Mouse (Mus musculus) bone marrow, adult 2 months (tissue): ENCODE results near the gene Prepl. TPM values are rescaled to one million over a fixed set of nuclear protein-coding genes. Genes with fewer than 3 reads are reported as not detected.

Experiments
- H3K27ac ChIP-seq: fragments of 200-500 bp; 2 replicates; pipeline ENCODE4 v1.5.1; 2012; ENCODE audit warnings: low read depth, mild to moderate bottlenecking, control low read depth, inconsistent platforms, low read length; ENCODE audit not compliant: control insufficient read depth, poor library complexity, insufficient read depth
- H3K4me1 ChIP-seq: fragments of 200-500 bp; 2 replicates; pipeline ENCODE4 v1.6.1; 2011; ENCODE audit warnings: low read length; ENCODE audit not compliant: control insufficient read depth, insufficient read depth
- H3K4me3 ChIP-seq: fragments of 200-500 bp; replicated peaks from 2 replicates; pipeline ENCODE3; 2011; ENCODE audit warnings: mild to moderate bottlenecking, low read depth, low read length, control low read depth; ENCODE audit not compliant: control insufficient read depth
- CTCF ChIP-seq: fragments of 200-500 bp; IDR thresholded peaks from 2 replicates; pipeline ENCODE4 v1.5.1; 2011; ENCODE audit warnings: low read length, control low read depth; ENCODE audit not compliant: control insufficient read depth, insufficient read depth
- POLR2A ChIP-seq: fragments of 200-500 bp; IDR thresholded peaks from 2 replicates; pipeline ENCODE4 v1.6.1; 2011; ENCODE audit warnings: low read depth, mild to moderate bottlenecking, control low read depth, low read length, borderline replicate concordance; ENCODE audit not compliant: control insufficient read depth
- WGBS: fragments of 180-500 bp; shearing (Covaris S2); methylation state at CpG from one replicate; pipeline ENCODE4 v1.1.7; 2018; 5-methylcytosine and 5-hydroxymethylcytosine counted together
- polyA plus RNA-seq: library from polyadenylated mRNA; stranded (reverse); fragments of >200 nt; gene quantifications from 2 replicates; pipeline ENCODE4 v1.2.4, GENCODE M21; 2011; ENCODE audit warnings: low replicate concordance; ENCODE audit not compliant: missing spikeins, insufficient read depth, insufficient read length

The Prepl gene
- polyA plus RNA-seq = 6.0 and 11.3 TPM in 2 replicates

DNA sequence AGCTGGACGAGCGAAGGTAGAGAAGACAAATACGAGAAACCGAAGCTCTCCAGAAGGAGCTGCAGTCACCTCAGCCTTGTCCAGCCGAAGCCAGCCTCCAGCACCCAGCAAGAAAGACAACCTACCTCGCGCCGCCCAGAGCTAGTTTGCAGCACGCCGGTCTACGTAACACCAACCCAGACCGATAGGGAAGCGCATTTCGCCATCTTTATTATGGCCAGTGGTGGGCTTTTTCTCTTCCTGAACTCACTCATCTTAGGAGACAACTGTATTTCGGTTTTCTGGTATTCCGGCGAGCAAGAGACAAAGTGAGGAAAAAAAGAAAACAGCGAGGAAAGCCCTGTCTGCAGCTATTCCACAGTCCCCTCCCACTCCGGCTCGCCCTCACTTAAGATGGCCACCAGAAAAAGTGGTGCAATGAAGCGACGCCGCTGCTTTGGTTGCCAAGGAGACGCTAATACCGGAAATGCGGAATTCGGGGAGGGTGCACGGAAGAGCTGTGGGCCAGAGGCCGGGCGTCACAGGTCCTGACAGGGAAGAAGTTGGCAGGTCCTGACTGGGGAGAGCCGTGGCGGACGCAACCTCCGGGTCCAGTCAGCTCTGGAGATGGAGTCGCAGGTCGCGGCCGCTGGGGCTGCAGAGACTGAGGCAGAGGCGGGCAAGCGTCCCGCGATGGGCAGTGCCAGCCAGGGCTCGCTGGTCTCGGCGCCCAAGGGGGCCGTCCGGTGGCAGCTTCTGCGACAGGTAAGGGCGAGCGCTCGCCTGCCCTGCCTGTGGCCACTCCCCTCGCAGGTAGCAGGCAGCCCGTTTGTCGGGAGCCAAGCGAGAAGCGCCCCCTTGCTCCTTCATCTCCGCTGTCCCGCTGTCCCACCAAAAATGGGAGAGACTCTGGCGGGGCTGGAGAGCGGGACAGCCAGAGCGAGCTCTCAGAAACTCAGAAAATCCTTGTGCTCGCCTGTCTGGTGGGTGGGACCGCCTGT is at the start of gene Prepl, which contains the start of gene Camkmt:
Gene Prepl, minus strand, starts transcription at position 122 of the 980 bp plus-strand sequence.
Gene Camkmt, plus strand, starts transcription at position 433 of the 980 bp plus-strand sequence.
- TF ChIP-seq POLR2A (peak; percentile 58; the same call in 1 of the 2 replicates), CTCF (no peak)
- no peaks in the 10 kb centered on the region; the same call in 1 of the 2 replicates for H3K4me1 ChIP-seq
- peak within 1 kb of the TSS; percentile 90 for H3K4me3 ChIP-seq
- under 1% methylated on average over 63 of the region's 63 CpGs for WGBS
- H3K27ac ChIP-seq = peak within 1 kb of the TSS; percentile 80; the same call in 1 of the 2 replicates

- no peak overlapping the region for H3K27ac ChIP-seq
- H3K4me3 ChIP-seq = no peak overlapping the region
- WGBS = 62% methylated on average over 1 of the region's 1 CpGs
- no peaks in the 10 kb centered on the region for H3K4me1 ChIP-seq
- no peak for TF ChIP-seq POLR2A
- no peak for TF ChIP-seq CTCF
Observed at GRCm38 (mm10) chr17:85138393-85138792, 48.4 kb upstream of the Prepl start.

GRCm38 (mm10) chr17:85116643-85117042 is 26.6 kb upstream of the Prepl start:
- H3K27ac ChIP-seq = no peak overlapping the region
- TF ChIP-seq CTCF = peak; percentile 47
- no peak for TF ChIP-seq POLR2A
- 35% methylated on average over 4 of the region's 4 CpGs for WGBS
- H3K4me1 ChIP-seq = no peaks in the 10 kb centered on the region
- H3K4me3 ChIP-seq = no peak overlapping the region

GRCm38 (mm10) chr17:85113441-85113840 is 23.4 kb upstream of the Prepl start:
- Histone ChIP-seq H3K27ac (no peak overlapping the region), H3K4me1 (no peaks in the 10 kb centered on the region), H3K4me3 (no peak overlapping the region)
- no peak for TF ChIP-seq CTCF
- no peak for TF ChIP-seq POLR2A
- WGBS = 80% methylated on average over 8 of the region's 8 CpGs

DNA sequence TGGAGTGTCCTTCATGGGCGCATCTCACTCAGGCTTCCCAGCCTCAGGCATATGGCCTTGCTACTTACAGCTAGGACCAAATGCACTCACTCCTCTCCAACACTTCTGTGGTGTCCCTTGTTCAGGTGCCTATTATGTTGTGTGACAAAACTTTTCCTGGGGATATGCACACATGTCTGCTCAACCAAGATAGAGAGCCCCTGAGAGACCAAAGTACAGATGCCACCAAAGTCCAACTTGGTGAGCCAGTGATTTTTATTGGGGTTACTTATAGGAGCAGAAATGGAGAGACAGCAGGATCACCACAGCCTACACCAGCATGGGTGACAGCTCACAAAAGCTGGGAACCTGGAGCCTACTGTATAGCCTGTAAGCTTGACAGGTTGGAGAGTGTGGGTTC is 20.6 kb upstream of the Prepl start:
- Histone ChIP-seq H3K4me3 (no peak overlapping the region), H3K27ac (no peak overlapping the region), H3K4me1 (no peaks in the 10 kb centered on the region)
- TF ChIP-seq POLR2A (no peak), CTCF (no peak)
- WGBS = 81% methylated on average over 1 of the region's 1 CpGs

GRCm38 (mm10) chr17:85103310-85103709 is 13.3 kb upstream of the Prepl start:
- WGBS = 54% methylated on average over 2 of the region's 2 CpGs
- H3K4me3 ChIP-seq = no peak overlapping the region
- H3K27ac ChIP-seq = no peak overlapping the region
- H3K4me1 ChIP-seq = no peaks in the 10 kb centered on the region; the same call in 1 of the 2 replicates
- TF ChIP-seq POLR2A (no peak), CTCF (no peak)

DNA sequence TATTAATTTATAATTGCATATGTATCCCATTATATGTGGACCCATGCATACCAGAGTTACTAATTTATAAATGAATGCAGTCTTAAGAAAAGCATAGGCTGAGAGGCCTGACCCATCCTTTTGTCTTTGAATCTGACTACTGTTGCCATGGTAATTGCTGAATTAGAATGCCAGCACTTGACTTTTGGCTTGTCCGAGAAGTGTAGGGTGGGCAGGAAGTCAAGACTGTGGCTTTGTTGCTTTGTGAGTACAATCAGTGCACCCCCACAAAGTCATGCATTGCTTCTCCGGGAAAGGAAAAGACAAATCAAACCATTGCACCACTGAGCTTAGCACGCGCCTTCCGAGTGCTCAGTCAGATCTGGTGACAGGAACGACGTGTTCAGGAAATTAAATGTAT is 11.7 kb upstream of the Prepl start:
- Histone ChIP-seq H3K27ac (no peak overlapping the region), H3K4me1 (no peaks in the 10 kb centered on the region; the same call in 1 of the 2 replicates), H3K4me3 (no peak overlapping the region)
- TF ChIP-seq POLR2A = no peak
- TF ChIP-seq CTCF = no peak
- 88% methylated on average over 7 of the region's 7 CpGs for WGBS

DNA sequence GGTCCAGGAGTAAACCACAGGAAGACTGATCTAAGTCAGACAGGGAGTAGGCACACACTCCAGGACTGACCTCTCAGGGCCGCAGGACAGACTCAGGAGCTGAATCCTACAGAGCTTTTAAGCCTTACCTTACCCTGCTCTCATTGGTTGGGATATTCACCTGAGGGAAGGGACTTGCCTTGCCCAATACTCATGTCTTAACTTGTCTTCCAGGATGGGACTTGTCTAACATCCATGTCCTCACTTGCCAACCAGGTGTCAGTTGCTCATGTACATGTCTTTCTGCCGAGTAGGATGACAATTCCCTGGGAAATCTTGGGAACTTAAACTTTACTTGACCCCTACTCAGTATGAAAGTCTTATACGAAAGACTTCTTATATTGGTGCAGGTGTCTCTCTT is 10.2 kb upstream of the Prepl start:
- no peaks in the 10 kb centered on the region; the same call in 1 of the 2 replicates for H3K4me1 ChIP-seq
- H3K27ac ChIP-seq = no peak overlapping the region
- no peak overlapping the region for H3K4me3 ChIP-seq
- 82% methylated on average over 3 of the region's 3 CpGs for WGBS
- no peak for TF ChIP-seq CTCF
- TF ChIP-seq POLR2A = no peak
